Mouse (Mus musculus) lung, postnatal 25 days (tissue): Measurements from ENCODE around the gene Gm7298.
"Not testable (repeated sequence)": the region's sequence is repeated elsewhere in the genome, so short reads cannot be mapped to it uniquely, and the experiment has no call there.

Experiments used
- DNase-seq: peaks from one replicate; pipeline ENCODE4 v3.0.0; 2022; ENCODE audit warnings: low spot score

The Gm7298 gene

GRCm38 (mm10) chr6:121732632-121733031 lies at the start of gene Gm7298:
Gene Gm7298, plus strand, starts transcription at chr6:121732932.
- no peak for DNase-seq

DNA sequence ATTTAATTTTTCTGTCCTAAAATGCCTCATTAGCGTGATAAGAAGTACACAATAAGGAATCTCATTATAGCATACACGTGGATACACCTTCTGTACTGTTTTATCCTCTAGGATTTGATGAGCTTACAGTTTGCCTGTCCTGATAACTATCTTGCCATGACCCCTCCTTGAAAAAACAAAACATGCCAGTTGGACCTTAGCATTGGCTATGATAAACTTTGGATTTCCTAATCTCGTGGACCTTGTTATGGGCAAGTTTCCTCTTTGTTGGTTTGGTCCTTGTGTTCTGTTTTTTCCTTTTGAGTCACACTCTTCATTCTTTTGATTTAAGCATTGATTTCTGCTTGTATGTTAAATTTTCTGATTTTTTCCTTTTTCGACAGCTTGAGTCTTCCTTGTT lies 95.3 kb downstream of the Gm7298 start:
- DNase-seq, result no peak

GRCm38 (mm10) chr6:121836361-121836760 lies 103.6 kb downstream of the Gm7298 start:
- DNase-seq, result no peak

DNA sequence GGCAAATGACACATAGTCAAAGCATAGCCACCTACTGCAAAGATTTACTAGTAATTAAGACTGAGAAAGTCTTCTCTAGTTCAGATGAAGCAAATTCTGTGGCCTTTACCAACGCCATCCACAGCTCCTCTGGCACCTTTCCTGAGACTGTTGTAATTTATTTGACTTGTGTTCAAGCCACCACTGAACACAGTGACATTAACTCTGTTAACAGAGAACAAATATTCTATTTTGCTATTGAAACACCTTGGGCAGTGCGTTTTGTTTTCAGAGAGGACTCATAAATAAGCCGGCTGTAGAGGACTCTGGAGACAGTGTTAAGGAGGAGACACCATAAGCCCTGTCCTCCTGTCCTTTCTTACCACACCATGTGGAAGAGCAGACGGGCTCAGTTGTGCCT lies 105.5 kb downstream of the Gm7298 start, which contains the start of gene Mug1:
Gene Mug1, plus strand, starts transcription at position 271 of the 400 bp plus-strand sequence.
- DNase-seq, result not testable (repeated sequence)
